In genomic region chr9:77340159-77340862, GRCm38 (mm10) we compare ENCODE assay signal across 9 mouse cellular contexts. TPM values are rescaled to one million over a fixed set of nuclear protein-coding genes. Genes with fewer than 3 reads are reported as not detected.
DNase-seq lines count a peak whose midpoint lies in the region; ATAC-seq and TF ChIP-seq lines count a peak whose summit lies in the region.
"Had no signal": no experiment of that assay in that cellular context is flagged by ENCODE, and none has a peak within 500 bp of the region (broad histone marks: within the 10 kb centered on the region; RNA-seq: fewer than 3 reads in every experiment).

No protein-coding gene starts in this region.

- H3K79me2 ChIP-seq in heart, adult 2 months (replicated peaks; ENCODE audit: control insufficient read depth, insufficient read depth, low read length) = no peaks in the 10 kb centered on the region

- H3K9ac ChIP-seq in heart, adult 2 months (ENCODE audit: low read depth, low read length) = peak overlapping the region; percentile 48; the same call in 1 of the 2 replicates
- H3K9ac ChIP-seq in embryonic facial prominence, embryonic 11.5 days (replicated peaks; ENCODE audit: low read length) = no peak overlapping the region
- no peak overlapping the region for H3K9ac ChIP-seq in hindbrain, embryonic 14.5 days
- H3K9ac ChIP-seq in limb, embryonic 12.5 days (replicated peaks) = peak overlapping the region; percentile 32; the same call in 1 of the 2 replicates
- no peak overlapping the region for H3K9ac ChIP-seq in stomach, postnatal 0 days (ENCODE audit: low read length)

- 12% methylated on average over 18 of the region's 18 CpGs for WGBS in heart, adult 2 months
- 28% methylated on average over 18 of the region's 18 CpGs for WGBS in embryonic facial prominence, embryonic 11.5 days
- WGBS in hindbrain, embryonic 14.5 days = 26% methylated on average over 18 of the region's 18 CpGs
- 27% methylated on average over 18 of the region's 18 CpGs for WGBS in limb, embryonic 12.5 days
- 18% methylated on average over 18 of the region's 18 CpGs for WGBS in stomach, postnatal 0 days

- no peak for ATAC-seq in embryonic facial prominence, embryonic 11.5 days (replicated peaks; ENCODE audit: insufficient number of reproducible peaks, low FRiP score, low TSS enrichment, low read depth)
- ATAC-seq in hindbrain, embryonic 14.5 days (ENCODE audit: low FRiP score) = peak; percentile 62
- no peak for ATAC-seq in limb, embryonic 12.5 days (ENCODE audit: insufficient number of reproducible peaks, insufficient read depth, low FRiP score, low TSS enrichment, low read depth)
- no peak for ATAC-seq in stomach, postnatal 0 days (ENCODE audit: low FRiP score, low TSS enrichment)
- ATAC-seq in activated CD4-positive, CD25-positive, alpha-beta regulatory T cell, adult 4 months = no peak

- no peak for DNase-seq in heart, adult 2 months
- DNase-seq in heart, postnatal 4 days = no peak
- DNase-seq in embryonic facial prominence, embryonic 11.5 days (ENCODE audit: low spot score) = peak; percentile 41
- peak; percentile 53 for DNase-seq in hindbrain, embryonic 14.5 days (ENCODE audit: low spot score)
- DNase-seq in stomach, postnatal 0 days (ENCODE audit: low spot score) = no peak
- no peak for DNase-seq in urinary bladder, adult 2 months (ENCODE audit: low spot score)

- no peaks in the 10 kb centered on the region for H3K27me3 ChIP-seq in heart, adult 2 months (ENCODE audit: control insufficient read depth, insufficient read depth, low read length)
- no peaks in the 10 kb centered on the region for H3K27me3 ChIP-seq in embryonic facial prominence, embryonic 11.5 days (ENCODE audit: control insufficient read depth, insufficient read depth, low read length)
- H3K27me3 ChIP-seq in hindbrain, embryonic 14.5 days (ENCODE audit: control insufficient read depth, insufficient read depth, low read length) = no peaks in the 10 kb centered on the region
- H3K27me3 ChIP-seq in limb, embryonic 12.5 days = no peaks in the 10 kb centered on the region
- H3K27me3 ChIP-seq in stomach, postnatal 0 days (ENCODE audit: control insufficient read depth, insufficient read depth, low read length) = no peaks in the 10 kb centered on the region

- peak overlapping the region; percentile 62 for H3K27ac ChIP-seq in heart, adult 2 months
- no peak overlapping the region for H3K27ac ChIP-seq in embryonic facial prominence, embryonic 11.5 days (replicated peaks; ENCODE audit: low read depth, low read length)
- peak overlapping the region; percentile 49 for H3K27ac ChIP-seq in hindbrain, embryonic 14.5 days
- H3K27ac ChIP-seq in limb, embryonic 12.5 days = no peak overlapping the region
- no peak overlapping the region for H3K27ac ChIP-seq in stomach, postnatal 0 days (replicated peaks)

- H3K9me3 ChIP-seq in embryonic facial prominence, embryonic 11.5 days (replicated peaks; ENCODE audit: control insufficient read depth, low read length) = no peaks in the 10 kb centered on the region
- H3K9me3 ChIP-seq in hindbrain, embryonic 14.5 days (ENCODE audit: control insufficient read depth, low read length) = no peaks in the 10 kb centered on the region
- H3K9me3 ChIP-seq in limb, embryonic 12.5 days = no peaks in the 10 kb centered on the region
- H3K9me3 ChIP-seq in stomach, postnatal 0 days (ENCODE audit: control insufficient read depth, low read length) = no peaks in the 10 kb centered on the region

- intact Hi-C loops in heart, adult 2 months (cut with DNase I) = loop anchor here (5.0 kb wide), 2 partner anchors 73 to 148 kb away; no protein-coding TSS in a partner anchor

- TF ChIP-seq CTCF in heart, adult 2 months (IDR thresholded peaks at IDR 0.05) = no peak
- no peak for TF ChIP-seq CTCF in stomach, postnatal 0 days (IDR thresholded peaks at IDR 0.05; ENCODE audit: low read depth)

- no peak for TF ChIP-seq EP300 in heart, adult 2 months (IDR thresholded peaks at IDR 0.05; ENCODE audit: insufficient read depth, low read depth, low read length)
- no peak for TF ChIP-seq EP300 in stomach, postnatal 0 days (optimal IDR thresholded peaks at IDR 0.05)

- peaks cover 1% of the 10 kb centered on the region; the same call in 1 of the 2 replicates for H3K36me3 ChIP-seq in heart, adult 2 months (ENCODE audit: control insufficient read depth, insufficient read depth, low read length)
- no peaks in the 10 kb centered on the region for H3K36me3 ChIP-seq in embryonic facial prominence, embryonic 11.5 days (replicated peaks; ENCODE audit: control insufficient read depth, insufficient read depth, low read depth, low read length)
- no peaks in the 10 kb centered on the region for H3K36me3 ChIP-seq in hindbrain, embryonic 14.5 days (replicated peaks; ENCODE audit: control insufficient read depth, insufficient read depth)
- H3K36me3 ChIP-seq in limb, embryonic 12.5 days = no peaks in the 10 kb centered on the region
- no peaks in the 10 kb centered on the region for H3K36me3 ChIP-seq in stomach, postnatal 0 days (ENCODE audit: control insufficient read depth, insufficient read depth, low read length)

- peak overlapping the region; percentile 25 for H3K4me3 ChIP-seq in heart, adult 2 months
- H3K4me3 ChIP-seq in embryonic facial prominence, embryonic 11.5 days (ENCODE audit: low read depth, low read length) = no peak overlapping the region
- peak overlapping the region; percentile 2 for H3K4me3 ChIP-seq in hindbrain, embryonic 14.5 days (replicated peaks; ENCODE audit: low read length)
- peak overlapping the region; percentile 22; the same call in 1 of the 2 replicates for H3K4me3 ChIP-seq in limb, embryonic 12.5 days (replicated peaks)
- H3K4me3 ChIP-seq in stomach, postnatal 0 days (ENCODE audit: low read depth, low read length) = peak overlapping the region; percentile 29

- 0 out of 2 replicates have a peak, but pooled peaks have one; percentile 20 for TF ChIP-seq POLR2A in heart, adult 2 months (IDR thresholded peaks at IDR 0.05; ENCODE audit: insufficient read depth, low read depth, low read length)

- no peaks in the 10 kb centered on the region; the same call in 1 of the 2 replicates for H3K4me1 ChIP-seq in heart, adult 2 months (ENCODE audit: control insufficient read depth, insufficient read depth, low read length)
- no peaks in the 10 kb centered on the region for H3K4me1 ChIP-seq in embryonic facial prominence, embryonic 11.5 days (ENCODE audit: control insufficient read depth, insufficient read depth, low read length)
- H3K4me1 ChIP-seq in hindbrain, embryonic 14.5 days (replicated peaks; ENCODE audit: control insufficient read depth, insufficient read depth, low read length) = peaks cover 9% of the 10 kb centered on the region; the same call in 1 of the 2 replicates
- H3K4me1 ChIP-seq in limb, embryonic 12.5 days (replicated peaks) = peaks cover 13% of the 10 kb centered on the region
- H3K4me1 ChIP-seq in stomach, postnatal 0 days (replicated peaks; ENCODE audit: control insufficient read depth, insufficient read depth) = no peaks in the 10 kb centered on the region

- H3K4me2 ChIP-seq in embryonic facial prominence, embryonic 11.5 days (ENCODE audit: low read depth, low read length) = peak overlapping the region; percentile 10
- peak overlapping the region; percentile 40 for H3K4me2 ChIP-seq in hindbrain, embryonic 14.5 days (replicated peaks)
- peak overlapping the region; percentile 52 for H3K4me2 ChIP-seq in limb, embryonic 12.5 days
- H3K4me2 ChIP-seq in stomach, postnatal 0 days (replicated peaks; ENCODE audit: low read depth) = peak overlapping the region; percentile 27

RNA-seq across cellular contexts. Expression of gene Mlip, which starts 12.5 kb away (rescaled TPM):
- 100 to 1,000 TPM; 128 to 148 TPM for total RNA-seq in heart, adult 2 months (2021)
- 110 and 153 TPM in 2 replicates for polyA plus RNA-seq in heart, adult 2 months (2012; rRNA removed)
- total RNA-seq in heart, postnatal 4 days (2021) = 100 to 1,000 TPM; 159 to 165 TPM
- 0.29 and 0.84 TPM in 2 replicates for polyA plus RNA-seq in embryonic facial prominence, embryonic 11.5 days (2014; fragmentation: Nextera tagmentation; extraction: Ambion mirVana)
- polyA plus RNA-seq in hindbrain, embryonic 14.5 days (2014; fragmentation: Nextera tagmentation; extraction: Ambion mirVana) = 1.4 and 1.7 TPM in 2 replicates
- polyA plus RNA-seq in limb, embryonic 12.5 days (2016; fragmentation: Nextera tagmentation; extraction: Ambion mirVana) = 0.19 and 0.38 TPM in 2 replicates
- 0.32 and 0.73 TPM in 2 replicates for polyA plus RNA-seq in stomach, postnatal 0 days (2015; fragmentation: Nextera tagmentation; extraction: Ambion mirVana)
- 0.88 and 1.1 TPM in 2 replicates for polyA plus RNA-seq in urinary bladder, adult 2 months (2012; rRNA removed)
- under 1 TPM in 1 of 2 experiments, not detected in 1; 0.15 TPM for polyA plus RNA-seq in activated CD4-positive, CD25-positive, alpha-beta regulatory T cell, adult 4 months (2017; shearing (Covaris generic))
- total RNA-seq: neutrophil, adult 5-6 weeks had no signal

Comparison
In these comparisons a context has a peak if more than half of its experiments do, and no peak if none do; other contexts are left out.
1. DNase-seq: peak in embryonic facial prominence, embryonic 11.5 days (single experiment) and hindbrain, embryonic 14.5 days (single experiment); none in heart, adult 2 months (0 of 2), heart, postnatal 4 days (single experiment), stomach, postnatal 0 days (single experiment) and urinary bladder, adult 2 months (single experiment).
2. H3K27ac ChIP-seq: peak in heart, adult 2 months (single experiment) and hindbrain, embryonic 14.5 days (single experiment); none in embryonic facial prominence, embryonic 11.5 days (single experiment), limb, embryonic 12.5 days (single experiment) and stomach, postnatal 0 days (single experiment).
3. H3K9ac ChIP-seq: peak in heart, adult 2 months (single experiment) and limb, embryonic 12.5 days (single experiment); none in embryonic facial prominence, embryonic 11.5 days (single experiment), hindbrain, embryonic 14.5 days (single experiment) and stomach, postnatal 0 days (single experiment).
4. RNA of gene Mlip, which starts 12.5 kb away (polyA plus RNA-seq): 110 to 153 TPM in heart, adult 2 months; 1.4 to 1.7 TPM in hindbrain, embryonic 14.5 days, 0.88 to 1.1 TPM in urinary bladder, adult 2 months, 0.19 to 0.38 TPM in limb, embryonic 12.5 days, 0.32 to 0.73 TPM in stomach, postnatal 0 days, 0.29 to 0.84 TPM in embryonic facial prominence, embryonic 11.5 days and 0.15 TPM in activated CD4-positive, CD25-positive, alpha-beta regulatory T cell, adult 4 months; every median in the first group is over 10 times any median in the second.
5. Peak in every context shown above with its lines, with median percentiles within 50 percentile points of each other: H3K4me2 ChIP-seq.